Mouse (Mus musculus) cerebellum, postnatal 25 days (tissue): ENCODE measurements around the gene Dtnb.

Experiments used
- DNase-seq, 2 experiments: peaks; one replicate each; pipeline ENCODE4 v3.0.0; 2021; ENCODE audit warnings: mixed read lengths in 2 of 2

Dtnb gene

GRCm38 (mm10) chr12:3572581-3573397 is 608 bp downstream of the Dtnb start:
- peak; percentile 79 to 84 for DNase-seq

GRCm38 (mm10) chr12:3573410-3573809 is 1.2 kb downstream of the Dtnb start:
- DNase-seq = peak; percentile 17 to 21

- DNase-seq = no peak
Observed at GRCm38 (mm10) chr12:3574670-3575069, 2.5 kb downstream of the Dtnb start.

GRCm38 (mm10) chr12:3579958-3580530 is 7.9 kb downstream of the Dtnb start:
- no peak for DNase-seq

GRCm38 (mm10) chr12:3582604-3583003 is 10.4 kb downstream of the Dtnb start:
- DNase-seq = no peak

GRCm38 (mm10) chr12:3585525-3585924 is 13.3 kb downstream of the Dtnb start:
- DNase-seq = no peak

- no peak for DNase-seq
Observed at GRCm38 (mm10) chr12:3587010-3587409, 14.8 kb downstream of the Dtnb start.

- no peak for DNase-seq
Observed at GRCm38 (mm10) chr12:3590039-3590438, 17.9 kb downstream of the Dtnb start.

GRCm38 (mm10) chr12:3591595-3591994 is 19.4 kb downstream of the Dtnb start:
- DNase-seq = no peak

- no peak for DNase-seq
Observed at GRCm38 (mm10) chr12:3602786-3603185, 30.6 kb downstream of the Dtnb start.

GRCm38 (mm10) chr12:3606202-3606601 is 34.0 kb downstream of the Dtnb start:
- no peak for DNase-seq

- no peak for DNase-seq
Observed at GRCm38 (mm10) chr12:3609747-3610146, 37.6 kb downstream of the Dtnb start.

- no peak for DNase-seq
Observed at GRCm38 (mm10) chr12:3611871-3612270, 39.7 kb downstream of the Dtnb start.

GRCm38 (mm10) chr12:3615041-3615440 is 42.9 kb downstream of the Dtnb start:
- DNase-seq = no peak

- no peak for DNase-seq
Observed at GRCm38 (mm10) chr12:3618144-3619020, 46.2 kb downstream of the Dtnb start.

GRCm38 (mm10) chr12:3619021-3619367 is 46.8 kb downstream of the Dtnb start:
- DNase-seq = no peak

- DNase-seq = no peak
Observed at GRCm38 (mm10) chr12:3626880-3627279, 54.7 kb downstream of the Dtnb start.

- DNase-seq = no peak
Observed at GRCm38 (mm10) chr12:3641931-3642330, 69.8 kb downstream of the Dtnb start.

- no peak for DNase-seq
Observed at GRCm38 (mm10) chr12:3656799-3657198, 84.6 kb downstream of the Dtnb start.

- DNase-seq = no peak
Observed at GRCm38 (mm10) chr12:3657234-3657633, 85.1 kb downstream of the Dtnb start.

GRCm38 (mm10) chr12:3657786-3658185 is 85.6 kb downstream of the Dtnb start:
- peak; percentile 52 to 75 for DNase-seq

GRCm38 (mm10) chr12:3659554-3660311 is 87.6 kb downstream of the Dtnb start:
- DNase-seq = no peak
